Mouse (Mus musculus) urinary bladder, adult 18-20 months (tissue): ENCODE measurements around the gene Kdm4d.
"Not testable (repeated sequence)": the region's sequence is repeated elsewhere in the genome, so short reads cannot be mapped to it uniquely, and the experiment has no call there.

Source experiments
- DNase-seq, 2 experiments: peaks; one replicate each; pipeline ENCODE4 v3.0.0; 2022; ENCODE audit warnings: low spot score in 2 of 2, mixed read lengths in 2 of 2

Kdm4d gene

DNA sequence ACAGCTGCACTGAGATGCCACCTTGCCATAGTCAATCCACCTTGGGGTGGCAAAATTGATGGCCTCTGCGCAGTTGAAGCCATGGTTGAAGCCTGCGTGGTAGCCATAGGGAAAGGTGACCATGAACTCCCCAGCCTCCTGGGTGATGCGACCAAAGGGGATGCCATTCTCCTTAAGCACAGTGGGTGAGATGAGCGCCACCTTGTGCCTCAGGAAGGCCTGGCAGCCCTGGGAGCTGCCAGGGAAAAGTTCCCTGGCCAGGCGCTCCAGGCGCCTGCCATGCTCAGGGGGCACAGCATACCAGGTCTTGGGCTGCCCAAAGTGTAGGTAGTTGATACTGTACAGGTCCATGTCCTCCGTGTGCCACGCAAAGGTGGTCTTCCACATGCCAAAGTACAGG is 49.2 kb downstream of the Kdm4d start:
- not testable (repeated sequence) for DNase-seq

DNA sequence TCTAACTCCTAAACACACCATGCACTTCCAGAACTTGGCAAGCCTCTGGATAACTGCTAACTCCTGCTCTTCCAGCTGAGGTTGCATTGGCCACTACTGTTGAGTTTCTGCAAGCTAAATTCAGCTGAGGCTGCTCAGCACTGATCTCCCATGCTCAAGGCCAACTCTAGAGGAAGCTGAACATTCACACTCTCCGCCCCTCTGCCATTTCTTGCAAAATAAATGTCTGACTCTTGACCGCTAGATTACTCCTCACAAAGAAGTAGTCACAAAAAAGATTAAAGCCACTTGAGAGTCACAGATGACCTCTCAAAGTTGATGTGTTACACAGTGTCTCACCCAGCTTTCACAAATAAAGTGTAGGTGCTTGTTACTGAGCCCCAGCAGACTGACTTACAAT is 53.2 kb downstream of the Kdm4d start:
- not testable (repeated sequence) for DNase-seq

DNA sequence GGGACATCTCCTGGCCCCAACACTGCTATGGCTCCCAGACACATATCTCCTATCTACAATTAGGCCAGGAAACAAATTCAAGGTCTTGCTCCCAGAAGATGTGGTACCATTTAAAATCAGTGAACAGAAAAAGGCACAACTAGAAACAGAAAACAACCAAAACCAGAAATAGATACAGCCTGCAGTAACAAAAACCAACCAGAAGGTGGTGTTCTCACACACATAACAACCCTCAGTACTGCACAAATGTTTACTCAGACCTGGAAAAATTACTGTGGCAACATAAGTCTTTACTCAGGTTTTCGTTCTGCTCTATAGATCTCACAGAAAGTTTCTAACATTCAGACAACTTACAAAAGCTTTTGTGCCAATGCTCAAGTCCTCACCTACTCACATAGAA is 59.9 kb downstream of the Kdm4d start:
- DNase-seq = no peak

- no peak for DNase-seq
Measured at GRCm38 (mm10) chr9:14433252-14433939, 66.9 kb downstream of the Kdm4d start.
